Mouse (Mus musculus) midbrain, embryonic 16.5 days (tissue): ENCODE measurements around the gene Gatad2a. TPM values are rescaled to one million over a fixed set of nuclear protein-coding genes. Genes with fewer than 3 reads are reported as not detected.

Source experiments
- ATAC-seq: fragments of 200-750 bp; cut with Nextera tagmentation; 2 replicates; pipeline ENCODE4 v1.8.0; 2017; ENCODE audit warnings: moderate TSS enrichment
- H3K27ac ChIP-seq: fragments of 300-500 bp; sonication (generic); 2 replicates; pipeline ENCODE4 v1.5.1; 2014; ENCODE audit warnings: mild to moderate bottlenecking, low read length, mixed read lengths
- H3K27me3 ChIP-seq: fragments of 300-500 bp; sonication (generic); 2 replicates; pipeline ENCODE4 v1.6.1; 2014; ENCODE audit warnings: low read depth, low read length, mixed read lengths; ENCODE audit not compliant: control insufficient read depth, insufficient read depth
- H3K36me3 ChIP-seq: fragments of 300-500 bp; sonication (generic); 2 replicates; pipeline ENCODE4 v1.6.1; 2014; ENCODE audit warnings: mild to moderate bottlenecking, low read length, moderate library complexity, mixed read lengths; ENCODE audit not compliant: control insufficient read depth, insufficient read depth
- H3K4me1 ChIP-seq: fragments of 300-500 bp; sonication (generic); 2 replicates; pipeline ENCODE4 v1.6.1; 2014; ENCODE audit warnings: mild to moderate bottlenecking, low read length, mixed read lengths; ENCODE audit not compliant: control insufficient read depth, insufficient read depth
- H3K4me2 ChIP-seq: fragments of 300-500 bp; sonication (generic); 2 replicates; pipeline ENCODE4 v1.6.1; 2014; ENCODE audit warnings: mild to moderate bottlenecking, low read length, mixed read lengths
- H3K4me3 ChIP-seq: fragments of 300-500 bp; sonication (generic); 2 replicates; pipeline ENCODE4 v1.5.1; 2014; ENCODE audit warnings: low read depth, mild to moderate bottlenecking, low read length, moderate library complexity, mixed read lengths
- H3K9ac ChIP-seq: fragments of 300-500 bp; sonication (generic); 2 replicates; pipeline ENCODE4 v1.6.1; 2014; ENCODE audit warnings: low read depth, low read length, mixed read lengths
- H3K9me3 ChIP-seq: fragments of 300-500 bp; sonication (generic); replicated peaks from 2 replicates; pipeline ENCODE4 v1.6.1; 2014; ENCODE audit warnings: mild to moderate bottlenecking, low read length, mixed read lengths; ENCODE audit not compliant: control insufficient read depth, poor library complexity, severe bottlenecking
- WGBS: fragments of 180-500 bp; shearing (Covaris S2); extraction: QIAGEN DNeasy Blood & Tissue Kit; methylation state at CpG from one replicate; pipeline ENCODE4 v1.1.7; 2014; 5-methylcytosine and 5-hydroxymethylcytosine counted together
- polyA plus RNA-seq: library from polyadenylated mRNA; unstranded; fragments of >200 nt; fragmentation: Nextera tagmentation; extraction: Ambion mirVana; gene quantifications from 2 replicates; pipeline ENCODE4 v1.2.1, GENCODE M21; 2015

The Gatad2a gene
- polyA plus RNA-seq, 1 experiment from 2014 or later = 15.8 TPM

- peak; percentile 10; the same call in 1 of the 2 replicates for ATAC-seq
- H3K9me3 ChIP-seq = no peaks in the 10 kb centered on the region
Observed at GRCm38 (mm10) chr8:69918506-69918905, 77.7 kb downstream of the Gatad2a start.

DNA sequence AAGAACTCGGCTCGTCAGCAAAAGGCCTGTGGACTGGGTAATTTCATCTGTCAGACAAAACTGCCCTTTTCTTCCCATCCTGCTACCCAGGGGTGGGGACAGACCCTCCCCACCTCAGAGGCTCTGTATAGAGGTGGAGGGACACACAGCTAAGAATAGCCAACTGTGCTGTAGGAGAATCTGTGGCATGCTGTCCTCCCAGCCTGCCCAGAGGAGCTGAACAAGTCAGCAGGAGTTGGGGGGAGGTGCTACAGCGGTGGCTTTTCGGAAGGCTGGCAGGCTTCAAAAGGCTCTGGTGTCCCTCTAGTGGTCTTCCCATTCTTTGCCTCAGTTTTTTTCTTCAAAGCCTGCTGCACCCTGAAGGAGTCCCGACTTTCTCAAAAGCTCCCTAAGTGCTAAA is 80.4 kb downstream of the Gatad2a start:
- Histone ChIP-seq H3K4me3 (no peak overlapping the region), H3K9ac (peak overlapping the region; percentile 40; the same call in 1 of the 2 replicates), H3K27ac (no peak overlapping the region), H3K36me3 (peaks cover 9% of the 10 kb centered on the region), H3K4me2 (no peak overlapping the region), H3K4me1 (peaks cover 15% of the 10 kb centered on the region), H3K27me3 (no peaks in the 10 kb centered on the region), H3K9me3 (no peaks in the 10 kb centered on the region)
- 0 out of 2 replicates have a peak, but pooled peaks have one; percentile 9 for ATAC-seq
- 31% methylated on average over 5 of the region's 5 CpGs for WGBS

More at GRCm38 (mm10) chr8:69918506-69918905, 77.7 kb downstream of the Gatad2a start:
- Histone ChIP-seq H3K4me3 (no peak overlapping the region), H3K27me3 (no peaks in the 10 kb centered on the region), H3K36me3 (no peaks in the 10 kb centered on the region), H3K4me1 (peaks cover 19% of the 10 kb centered on the region), H3K27ac (no peak overlapping the region), H3K9ac (no peak overlapping the region), H3K4me2 (no peak overlapping the region)

GRCm38 (mm10) chr8:69914526-69914925 is 81.7 kb downstream of the Gatad2a start:
- Histone ChIP-seq H3K9me3 (no peaks in the 10 kb centered on the region), H3K4me1 (peaks cover 6% of the 10 kb centered on the region; the same call in 1 of the 2 replicates), H3K36me3 (peaks cover 9% of the 10 kb centered on the region), H3K27me3 (no peaks in the 10 kb centered on the region), H3K4me2 (no peak overlapping the region), H3K4me3 (no peak overlapping the region), H3K9ac (no peak overlapping the region), H3K27ac (no peak overlapping the region)
- WGBS = 89% methylated on average over 4 of the region's 4 CpGs
- no peak for ATAC-seq

- no peak for ATAC-seq
- no peak overlapping the region for H3K4me2 ChIP-seq
- H3K9me3 ChIP-seq = no peaks in the 10 kb centered on the region
- H3K27ac ChIP-seq = no peak overlapping the region
- WGBS = 92% methylated on average over 12 of the region's 12 CpGs
- H3K9ac ChIP-seq = no peak overlapping the region
- H3K4me3 ChIP-seq = no peak overlapping the region
- peaks cover 3% of the 10 kb centered on the region; the same call in 1 of the 2 replicates for H3K4me1 ChIP-seq
- H3K27me3 ChIP-seq = no peaks in the 10 kb centered on the region
- peaks cover 12% of the 10 kb centered on the region for H3K36me3 ChIP-seq
Observed at GRCm38 (mm10) chr8:69912478-69913074, 83.6 kb downstream of the Gatad2a start.

GRCm38 (mm10) chr8:69911917-69912316 is 84.3 kb downstream of the Gatad2a start:
- no peak for ATAC-seq
- Histone ChIP-seq H3K36me3 (peaks cover 12% of the 10 kb centered on the region), H3K9me3 (no peaks in the 10 kb centered on the region), H3K4me3 (no peak overlapping the region), H3K4me2 (no peak overlapping the region), H3K27ac (no peak overlapping the region), H3K4me1 (peaks cover 3% of the 10 kb centered on the region; the same call in 1 of the 2 replicates), H3K9ac (no peak overlapping the region), H3K27me3 (no peaks in the 10 kb centered on the region)
- 91% methylated on average over 13 of the region's 13 CpGs for WGBS

DNA sequence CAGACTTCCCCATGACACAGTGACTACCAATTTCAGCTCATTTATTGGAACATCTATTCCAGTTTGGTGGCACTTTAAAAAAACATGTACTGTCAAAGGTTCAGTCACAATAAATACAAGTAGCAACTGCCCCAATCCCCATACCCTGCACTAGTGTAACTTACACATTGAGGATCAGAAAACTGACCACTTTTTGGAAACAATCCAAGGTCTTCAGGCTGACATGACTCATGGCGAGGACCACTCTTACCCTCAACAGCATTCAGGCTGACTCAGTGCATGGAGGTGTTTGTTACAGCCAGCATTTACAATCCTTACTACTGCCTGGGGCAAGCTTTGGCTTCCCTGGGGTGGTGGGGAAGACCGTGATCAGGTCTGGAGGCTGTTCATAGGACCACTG is 89.1 kb downstream of the Gatad2a start:
- ATAC-seq = no peak
- no peak overlapping the region for H3K4me2 ChIP-seq
- H3K27ac ChIP-seq = no peak overlapping the region

DNA sequence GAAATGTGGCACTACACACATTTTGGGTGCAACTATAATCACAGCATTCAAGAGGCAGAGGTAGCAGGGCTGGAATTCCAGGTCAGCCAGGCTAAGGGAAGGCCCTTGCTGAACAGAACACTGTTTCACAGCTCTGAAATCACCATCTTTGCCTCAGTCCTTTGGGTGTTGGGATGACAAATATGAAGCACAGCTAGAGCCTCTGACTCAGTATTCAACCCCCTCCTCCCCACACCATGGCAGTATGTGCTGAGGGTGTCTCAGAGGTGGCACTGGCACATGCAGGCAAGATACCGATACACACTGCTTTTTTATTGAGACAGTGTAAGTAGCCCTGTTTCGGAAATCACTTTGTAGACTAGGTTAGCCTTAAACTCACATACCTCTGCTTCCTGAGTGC is 89.9 kb downstream of the Gatad2a start:
- no peak overlapping the region for H3K9ac ChIP-seq
- WGBS = 94% methylated on average over 2 of the region's 2 CpGs

More for the DNA sequence above, 89.1 kb downstream of the Gatad2a start:
- no peak overlapping the region for H3K4me3 ChIP-seq
- H3K9ac ChIP-seq = no peak overlapping the region
- no peaks in the 10 kb centered on the region for H3K27me3 ChIP-seq
- H3K36me3 ChIP-seq = peaks cover 7% of the 10 kb centered on the region; the same call in 1 of the 2 replicates
- peaks cover 12% of the 10 kb centered on the region for H3K4me1 ChIP-seq
- no peaks in the 10 kb centered on the region for H3K9me3 ChIP-seq
- WGBS = 91% methylated on average over 2 of the region's 2 CpGs

GRCm38 (mm10) chr8:69904096-69904495 is 92.1 kb downstream of the Gatad2a start:
- Histone ChIP-seq H3K4me2 (peak overlapping the region; percentile 100; the same call in 1 of the 2 replicates), H3K4me3 (no peak overlapping the region), H3K27ac (no peak overlapping the region), H3K9ac (no peak overlapping the region), H3K4me1 (peaks cover 30% of the 10 kb centered on the region), H3K27me3 (no peaks in the 10 kb centered on the region), H3K36me3 (no peaks in the 10 kb centered on the region), H3K9me3 (no peaks in the 10 kb centered on the region)
- WGBS = 88% methylated on average over 8 of the region's 8 CpGs
- ATAC-seq = no peak

More for the DNA sequence above, 89.9 kb downstream of the Gatad2a start:
- no peak for ATAC-seq
- Histone ChIP-seq H3K27me3 (no peaks in the 10 kb centered on the region), H3K4me1 (peaks cover 15% of the 10 kb centered on the region), H3K36me3 (peaks cover 3% of the 10 kb centered on the region; the same call in 1 of the 2 replicates), H3K27ac (no peak overlapping the region), H3K9me3 (no peaks in the 10 kb centered on the region), H3K4me3 (no peak overlapping the region), H3K4me2 (no peak overlapping the region)

GRCm38 (mm10) chr8:69903063-69903542 is 93.1 kb downstream of the Gatad2a start:
- H3K4me2 ChIP-seq = peak overlapping the region; percentile 100
- no peaks in the 10 kb centered on the region for H3K9me3 ChIP-seq
- no peaks in the 10 kb centered on the region; the same call in 1 of the 2 replicates for H3K36me3 ChIP-seq
- H3K9ac ChIP-seq = peak overlapping the region; percentile 75
- H3K4me3 ChIP-seq = peak overlapping the region; percentile 67
- peaks cover 32% of the 10 kb centered on the region for H3K4me1 ChIP-seq
- peak overlapping the region; percentile 89 for H3K27ac ChIP-seq
- peak; percentile 91 for ATAC-seq
- under 1% methylated on average over 43 of the region's 45 CpGs for WGBS
- no peaks in the 10 kb centered on the region for H3K27me3 ChIP-seq
